Mouse (Mus musculus): ENCODE measurements around the gene Stk38l. TPM values are rescaled to one million over a fixed set of nuclear protein-coding genes. Genes with fewer than 3 reads are reported as not detected.
"Not testable (repeated sequence)": the region's sequence is repeated elsewhere in the genome, so short reads cannot be mapped to it uniquely, and the experiment has no call there.

Stk38l gene
- polyA plus RNA-seq, 1 experiment from 2014 or later, result 21.8 TPM

- peaks cover 14% of the 10 kb centered on the region for H3K4me1 ChIP-seq (replicated peaks; ENCODE audit: control insufficient read depth, insufficient read depth, low read length)
- 87% methylated on average over 1 of the region's 1 CpGs for WGBS
- no peaks in the 10 kb centered on the region for H3K36me3 ChIP-seq (ENCODE audit: control insufficient read depth, insufficient read depth, low read length)
- DNase-seq (ENCODE audit: low spot score), result no peak
- no peak overlapping the region for H3K9ac ChIP-seq (ENCODE audit: low read length)
- H3K4me3 ChIP-seq (ENCODE audit: low read depth, low read length), result no peak overlapping the region
- H3K27me3 ChIP-seq (replicated peaks; ENCODE audit: control insufficient read depth, insufficient read depth, low read length), result no peaks in the 10 kb centered on the region
- H3K27ac ChIP-seq (ENCODE audit: low read depth), result no peak overlapping the region
- ATAC-seq (replicated peaks; ENCODE audit: low FRiP score, low TSS enrichment, low read depth), result no peak
- H3K4me2 ChIP-seq (ENCODE audit: low read length), result no peak overlapping the region
- no peaks in the 10 kb centered on the region for H3K9me3 ChIP-seq (ENCODE audit: control insufficient read depth, low read length)
Observed at GRCm38 (mm10) chr6:146731031-146731430, 6.2 kb downstream of the Stk38l start.

- ATAC-seq (replicated peaks; ENCODE audit: low FRiP score, low TSS enrichment, low read depth), result no peak
Observed at GRCm38 (mm10) chr6:146731692-146732091, 6.9 kb downstream of the Stk38l start.

GRCm38 (mm10) chr6:146732232-146732631, 7.4 kb downstream of the Stk38l start:
- Histone ChIP-seq H3K36me3 (ENCODE audit: control insufficient read depth, insufficient read depth, low read length) (no peaks in the 10 kb centered on the region), H3K4me1 (replicated peaks; ENCODE audit: control insufficient read depth, insufficient read depth, low read length) (peaks cover 12% of the 10 kb centered on the region), H3K27ac (ENCODE audit: low read depth) (no peak overlapping the region), H3K9me3 (ENCODE audit: control insufficient read depth, low read length) (no peaks in the 10 kb centered on the region), H3K9ac (ENCODE audit: low read length) (no peak overlapping the region), H3K27me3 (replicated peaks; ENCODE audit: control insufficient read depth, insufficient read depth, low read length) (no peaks in the 10 kb centered on the region), H3K4me3 (ENCODE audit: low read depth, low read length) (no peak overlapping the region), H3K4me2 (ENCODE audit: low read length) (no peak overlapping the region)
- ATAC-seq (replicated peaks; ENCODE audit: low FRiP score, low TSS enrichment, low read depth), result no peak
- no peak for DNase-seq (ENCODE audit: low spot score)
- 66% methylated on average over 3 of the region's 3 CpGs for WGBS

More at GRCm38 (mm10) chr6:146731692-146732091, 6.9 kb downstream of the Stk38l start:
- Histone ChIP-seq H3K4me1 (replicated peaks; ENCODE audit: control insufficient read depth, insufficient read depth, low read length) (peaks cover 12% of the 10 kb centered on the region), H3K36me3 (ENCODE audit: control insufficient read depth, insufficient read depth, low read length) (no peaks in the 10 kb centered on the region), H3K4me2 (ENCODE audit: low read length) (no peak overlapping the region), H3K9ac (ENCODE audit: low read length) (no peak overlapping the region), H3K9me3 (ENCODE audit: control insufficient read depth, low read length) (no peaks in the 10 kb centered on the region), H3K27ac (ENCODE audit: low read depth) (no peak overlapping the region), H3K27me3 (replicated peaks; ENCODE audit: control insufficient read depth, insufficient read depth, low read length) (no peaks in the 10 kb centered on the region), H3K4me3 (ENCODE audit: low read depth, low read length) (no peak overlapping the region)
- DNase-seq (ENCODE audit: low spot score), result no peak
- WGBS, result 31% methylated on average over 2 of the region's 2 CpGs

- no peaks in the 10 kb centered on the region for H3K9me3 ChIP-seq (ENCODE audit: control insufficient read depth, low read length)
- no peak overlapping the region for H3K9ac ChIP-seq (ENCODE audit: low read length)
- 45% methylated on average over 1 of the region's 1 CpGs for WGBS
- H3K4me3 ChIP-seq (ENCODE audit: low read depth, low read length), result no peak overlapping the region
- no peaks in the 10 kb centered on the region for H3K36me3 ChIP-seq (ENCODE audit: control insufficient read depth, insufficient read depth, low read length)
- no peak overlapping the region for H3K27ac ChIP-seq (ENCODE audit: low read depth)
- H3K4me2 ChIP-seq (ENCODE audit: low read length), result no peak overlapping the region
- DNase-seq (ENCODE audit: low spot score) (no peak), ATAC-seq (replicated peaks; ENCODE audit: low FRiP score, low TSS enrichment, low read depth) (no peak)
- H3K4me1 ChIP-seq (replicated peaks; ENCODE audit: control insufficient read depth, insufficient read depth, low read length), result peaks cover 12% of the 10 kb centered on the region
- no peaks in the 10 kb centered on the region for H3K27me3 ChIP-seq (replicated peaks; ENCODE audit: control insufficient read depth, insufficient read depth, low read length)
Observed at GRCm38 (mm10) chr6:146732676-146733075, 7.9 kb downstream of the Stk38l start.

GRCm38 (mm10) chr6:146733554-146733953, 8.8 kb downstream of the Stk38l start:
- Histone ChIP-seq H3K4me1 (replicated peaks; ENCODE audit: control insufficient read depth, insufficient read depth, low read length) (peaks cover 12% of the 10 kb centered on the region), H3K27ac (ENCODE audit: low read depth) (no peak overlapping the region)
- 40% methylated on average over 1 of the region's 1 CpGs for WGBS

GRCm38 (mm10) chr6:146738889-146739288, 14.1 kb downstream of the Stk38l start:
- no peak overlapping the region for H3K9ac ChIP-seq (ENCODE audit: low read length)
- ATAC-seq (replicated peaks; ENCODE audit: low FRiP score, low TSS enrichment, low read depth) (no peak), DNase-seq (ENCODE audit: low spot score) (no peak)
- 0 out of 2 replicates have a peak, but pooled peaks cover 3% of the 10 kb centered on the region for H3K4me1 ChIP-seq (replicated peaks; ENCODE audit: control insufficient read depth, insufficient read depth, low read length)
- no peaks in the 10 kb centered on the region for H3K36me3 ChIP-seq (ENCODE audit: control insufficient read depth, insufficient read depth, low read length)
- no peak overlapping the region for H3K4me2 ChIP-seq (ENCODE audit: low read length)
- H3K27me3 ChIP-seq (replicated peaks; ENCODE audit: control insufficient read depth, insufficient read depth, low read length), result no peaks in the 10 kb centered on the region
- WGBS, result 85% methylated on average over 1 of the region's 1 CpGs
- no peak overlapping the region for H3K27ac ChIP-seq (ENCODE audit: low read depth)
- no peak overlapping the region for H3K4me3 ChIP-seq (ENCODE audit: low read depth, low read length)
- H3K9me3 ChIP-seq (ENCODE audit: control insufficient read depth, low read length), result no peaks in the 10 kb centered on the region

More at GRCm38 (mm10) chr6:146733554-146733953, 8.8 kb downstream of the Stk38l start:
- no peak for DNase-seq (ENCODE audit: low spot score)
- no peak; the same call in 1 of the 2 replicates for ATAC-seq (replicated peaks; ENCODE audit: low FRiP score, low TSS enrichment, low read depth)
- Histone ChIP-seq H3K9ac (ENCODE audit: low read length) (no peak overlapping the region), H3K4me2 (ENCODE audit: low read length) (no peak overlapping the region), H3K27me3 (replicated peaks; ENCODE audit: control insufficient read depth, insufficient read depth, low read length) (no peaks in the 10 kb centered on the region), H3K9me3 (ENCODE audit: control insufficient read depth, low read length) (no peaks in the 10 kb centered on the region), H3K36me3 (ENCODE audit: control insufficient read depth, insufficient read depth, low read length) (no peaks in the 10 kb centered on the region), H3K4me3 (ENCODE audit: low read depth, low read length) (no peak overlapping the region)

GRCm38 (mm10) chr6:146740724-146741123, 15.9 kb downstream of the Stk38l start:
- DNase-seq (ENCODE audit: low spot score) (no peak), ATAC-seq (replicated peaks; ENCODE audit: low FRiP score, low TSS enrichment, low read depth) (no peak)
- H3K4me1 ChIP-seq (replicated peaks; ENCODE audit: control insufficient read depth, insufficient read depth, low read length), result 0 out of 2 replicates have a peak, but pooled peaks cover 3% of the 10 kb centered on the region
- no peaks in the 10 kb centered on the region for H3K27me3 ChIP-seq (replicated peaks; ENCODE audit: control insufficient read depth, insufficient read depth, low read length)
- no peak overlapping the region for H3K27ac ChIP-seq (ENCODE audit: low read depth)
- no peaks in the 10 kb centered on the region for H3K9me3 ChIP-seq (ENCODE audit: control insufficient read depth, low read length)
- no peaks in the 10 kb centered on the region for H3K36me3 ChIP-seq (ENCODE audit: control insufficient read depth, insufficient read depth, low read length)
- H3K4me2 ChIP-seq (ENCODE audit: low read length), result no peak overlapping the region
- H3K4me3 ChIP-seq (ENCODE audit: low read depth, low read length), result no peak overlapping the region
- no peak overlapping the region for H3K9ac ChIP-seq (ENCODE audit: low read length)

- 83% methylated on average over 5 of the region's 5 CpGs for WGBS
- H3K27ac ChIP-seq (ENCODE audit: low read depth), result no peak overlapping the region
Observed at GRCm38 (mm10) chr6:146741986-146742635, 17.3 kb downstream of the Stk38l start.

GRCm38 (mm10) chr6:146744266-146744665, 19.5 kb downstream of the Stk38l start:
- not testable (repeated sequence) for H3K27me3 ChIP-seq (replicated peaks; ENCODE audit: control insufficient read depth, insufficient read depth, low read length); H3K4me3 ChIP-seq (ENCODE audit: low read depth, low read length); H3K36me3 ChIP-seq (ENCODE audit: control insufficient read depth, insufficient read depth, low read length); DNase-seq (ENCODE audit: low spot score); H3K27ac ChIP-seq (ENCODE audit: low read depth); H3K9ac ChIP-seq (ENCODE audit: low read length); H3K9me3 ChIP-seq (ENCODE audit: control insufficient read depth, low read length); ATAC-seq (replicated peaks; ENCODE audit: low FRiP score, low TSS enrichment, low read depth); H3K4me1 ChIP-seq (replicated peaks; ENCODE audit: control insufficient read depth, insufficient read depth, low read length); H3K4me2 ChIP-seq (ENCODE audit: low read length)
- WGBS, result 95% methylated on average over 7 of the region's 7 CpGs

More at GRCm38 (mm10) chr6:146741986-146742635, 17.3 kb downstream of the Stk38l start:
- DNase-seq (ENCODE audit: low spot score) (no peak), ATAC-seq (replicated peaks; ENCODE audit: low FRiP score, low TSS enrichment, low read depth) (no peak)
- no peak overlapping the region for H3K4me2 ChIP-seq (ENCODE audit: low read length)
- no peak overlapping the region for H3K9ac ChIP-seq (ENCODE audit: low read length)
- H3K36me3 ChIP-seq (ENCODE audit: control insufficient read depth, insufficient read depth, low read length), result no peaks in the 10 kb centered on the region
- H3K4me1 ChIP-seq (replicated peaks; ENCODE audit: control insufficient read depth, insufficient read depth, low read length), result 0 out of 2 replicates have a peak, but pooled peaks cover 3% of the 10 kb centered on the region
- H3K27me3 ChIP-seq (replicated peaks; ENCODE audit: control insufficient read depth, insufficient read depth, low read length), result no peaks in the 10 kb centered on the region
- H3K4me3 ChIP-seq (ENCODE audit: low read depth, low read length), result no peak overlapping the region
- H3K9me3 ChIP-seq (ENCODE audit: control insufficient read depth, low read length), result no peaks in the 10 kb centered on the region
